Mouse (Mus musculus) intestine, embryonic 15.5 days (tissue): ENCODE results near the gene Tspan14. TPM values are rescaled to one million over a fixed set of nuclear protein-coding genes. Genes with fewer than 3 reads are reported as not detected.

Experiments used
- ATAC-seq: fragments of 200-750 bp; cut with Nextera tagmentation; 2 replicates; pipeline ENCODE4 v1.8.0; 2017; ENCODE audit warnings: moderate TSS enrichment, moderate library complexity
- H3K27ac ChIP-seq: fragments of 300-500 bp; sonication (generic); 2 replicates; pipeline ENCODE4 v1.5.1; 2015; ENCODE audit warnings: mild to moderate bottlenecking, inconsistent platforms
- H3K27me3 ChIP-seq: fragments of 300-500 bp; sonication (generic); replicated peaks from 2 replicates; pipeline ENCODE4 v1.6.1; 2015; ENCODE audit warnings: inconsistent platforms
- H3K36me3 ChIP-seq: fragments of 300-500 bp; sonication (generic); 2 replicates; pipeline ENCODE4 v1.6.1; 2015; ENCODE audit warnings: inconsistent platforms
- H3K4me1 ChIP-seq: fragments of 300-500 bp; sonication (generic); replicated peaks from 2 replicates; pipeline ENCODE4 v1.6.1; 2015; ENCODE audit warnings: inconsistent platforms
- H3K4me2 ChIP-seq: fragments of 300-500 bp; sonication (generic); replicated peaks from 2 replicates; pipeline ENCODE4 v1.6.1; 2015; ENCODE audit warnings: mild to moderate bottlenecking, inconsistent platforms
- H3K4me3 ChIP-seq: fragments of 300-500 bp; sonication (generic); replicated peaks from 2 replicates; pipeline ENCODE4 v1.5.1; 2015; ENCODE audit warnings: inconsistent platforms
- H3K9ac ChIP-seq: fragments of 300-500 bp; sonication (generic); 2 replicates; pipeline ENCODE4 v1.6.1; 2015; ENCODE audit warnings: inconsistent platforms
- H3K9me3 ChIP-seq: fragments of 300-500 bp; sonication (generic); 2 replicates; pipeline ENCODE4 v1.6.1; 2016; ENCODE audit warnings: inconsistent platforms
- WGBS: fragments of 180-500 bp; shearing (Covaris S2); methylation state at CpG from one replicate; pipeline ENCODE4 v1.1.7; 2015; 5-methylcytosine and 5-hydroxymethylcytosine counted together
- polyA plus RNA-seq: library from polyadenylated mRNA; unstranded; fragments of >200 nt; fragmentation: Nextera tagmentation; extraction: Ambion mirVana; gene quantifications from 2 replicates; pipeline ENCODE4 v1.2.1, GENCODE M21; 2015

Gene Tspan14
- polyA plus RNA-seq, result 56.8 and 61.0 TPM in 2 replicates

DNA sequence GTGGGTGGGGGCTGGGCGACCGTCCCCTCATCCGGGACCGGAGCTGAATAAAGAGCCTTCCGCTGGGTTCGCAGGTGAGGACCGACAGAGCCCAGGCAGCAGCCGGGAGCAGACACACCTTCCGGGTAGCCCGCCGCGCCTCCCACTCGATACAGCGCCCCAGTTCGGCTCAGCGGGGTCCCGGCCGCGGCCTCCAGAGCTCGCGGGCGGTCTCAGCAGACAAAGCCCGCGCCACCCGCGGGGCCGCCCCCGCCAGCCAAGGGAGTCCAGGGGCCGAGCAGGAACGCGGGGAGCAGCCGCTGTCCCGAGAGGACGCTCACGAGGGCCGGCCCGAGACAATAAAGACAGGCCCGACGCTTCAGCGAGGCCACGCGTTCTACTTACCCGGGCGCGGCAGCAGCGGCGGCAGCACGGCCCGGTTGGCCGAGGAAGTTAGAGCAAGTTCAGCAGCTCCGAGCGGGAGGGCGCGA lies at the start of gene Tspan14:
Gene Tspan14 (minus strand): TSS at position 416 of the 470 bp plus-strand sequence.
- Histone ChIP-seq H3K9me3 (no peaks in the 10 kb centered on the region), H3K4me2 (peak within 1 kb of the TSS; percentile 63), H3K27me3 (no peaks in the 10 kb centered on the region), H3K27ac (peak within 1 kb of the TSS; percentile 93), H3K36me3 (no peaks in the 10 kb centered on the region), H3K9ac (peak within 1 kb of the TSS; percentile 86), H3K4me3 (peak within 1 kb of the TSS; percentile 76), H3K4me1 (peaks cover 33% of the 10 kb centered on the region)
- WGBS, result under 1% methylated on average over 51 of the region's 54 CpGs
- peak; percentile 68 for ATAC-seq

DNA sequence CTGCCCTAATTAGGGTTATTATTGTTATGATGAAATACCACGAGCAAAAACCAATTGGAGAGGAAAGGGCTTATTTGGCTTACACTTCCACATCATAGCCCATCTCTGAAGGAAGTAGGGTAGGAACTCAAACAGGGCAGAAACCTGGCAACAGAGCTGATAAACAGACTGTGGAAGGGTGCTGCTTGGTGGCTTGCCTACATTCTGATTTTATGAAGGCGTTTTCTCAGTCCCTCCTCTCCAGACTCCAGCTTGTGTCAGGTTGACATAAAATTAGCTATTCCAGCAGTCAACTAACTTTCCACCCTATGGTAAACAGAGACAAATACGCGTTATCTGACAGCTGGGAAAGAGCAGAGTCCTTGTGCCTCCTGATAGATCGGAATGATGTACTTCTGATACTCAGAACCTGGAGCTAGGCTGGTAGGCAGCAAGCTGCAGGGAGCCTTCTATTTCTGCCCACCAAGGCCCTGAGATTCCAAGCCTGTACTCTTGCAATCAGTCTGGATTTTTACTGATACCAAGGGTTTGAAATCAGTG lies 48.2 kb upstream of the Tspan14 start:
- no peak overlapping the region for H3K4me2 ChIP-seq
- H3K27ac ChIP-seq, result no peak overlapping the region
- WGBS, result 59% methylated on average over 5 of the region's 5 CpGs

DNA sequence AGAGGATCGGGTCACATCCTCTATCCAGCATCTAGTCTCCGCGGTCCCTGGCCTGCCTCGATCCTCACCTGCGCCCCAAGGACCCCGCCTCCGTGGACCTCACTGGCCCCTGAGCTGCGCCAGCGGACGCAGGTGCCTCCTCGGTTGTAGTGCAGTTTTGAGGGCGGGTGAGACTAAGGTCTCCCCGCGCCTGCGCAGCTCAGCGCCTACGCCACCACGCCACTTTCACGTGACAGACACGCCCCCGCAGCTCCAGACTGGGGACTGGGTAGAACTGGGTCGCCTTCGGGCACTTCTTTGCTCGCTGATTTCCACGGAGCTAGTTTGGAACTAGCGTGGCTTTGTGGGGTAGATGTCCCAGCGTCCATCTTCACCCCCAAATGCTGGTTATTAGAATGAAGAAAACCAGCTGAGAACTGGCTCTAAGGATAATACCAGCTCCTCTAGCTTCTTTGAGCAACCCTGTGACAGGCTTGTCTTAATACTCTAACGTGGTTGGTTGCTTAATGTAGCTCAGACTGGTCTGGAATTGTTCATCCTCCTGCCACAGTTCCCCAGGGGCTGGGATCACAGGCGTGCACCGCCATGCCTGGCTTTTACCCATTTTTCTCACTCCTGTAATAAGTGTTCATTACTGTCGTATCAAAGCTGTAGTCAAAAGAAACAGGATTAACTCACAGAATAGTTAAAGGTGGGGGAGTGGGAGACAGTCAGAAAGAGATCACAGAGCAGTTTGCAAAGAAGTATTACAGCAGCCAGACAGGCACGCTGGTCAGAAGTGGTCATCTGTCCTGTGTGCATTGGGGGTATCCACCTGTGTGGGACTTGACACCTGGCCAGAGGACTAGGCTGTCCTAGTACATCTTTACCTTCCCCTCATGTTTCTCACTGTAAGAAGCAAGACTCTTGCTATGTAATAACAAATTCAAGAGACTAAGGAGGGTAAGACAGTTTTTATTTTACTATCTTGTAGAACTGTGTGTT lies 47.3 kb upstream of the Tspan14 start, which contains the start of gene Fam213a:
Gene Fam213a (minus strand): TSS at position 159 of the 984 bp plus-strand sequence.
- ATAC-seq, result peak; percentile 98
- Histone ChIP-seq H3K36me3 (no peaks in the 10 kb centered on the region), H3K27me3 (no peaks in the 10 kb centered on the region), H3K4me1 (peaks cover 4% of the 10 kb centered on the region; the same call in 1 of the 2 replicates), H3K9ac (peak within 1 kb of the TSS; percentile 65), H3K9me3 (no peaks in the 10 kb centered on the region), H3K27ac (peak within 1 kb of the TSS; percentile 29; the same call in 1 of the 2 replicates), H3K4me2 (peak within 1 kb of the TSS; percentile 90), H3K4me3 (peak within 1 kb of the TSS; percentile 55)
- WGBS, result 4% methylated on average over 32 of the region's 32 CpGs

More for the DNA sequence above, 48.2 kb upstream of the Tspan14 start:
- H3K4me1 ChIP-seq, result peaks cover 4% of the 10 kb centered on the region; the same call in 1 of the 2 replicates
- no peak overlapping the region for H3K9ac ChIP-seq
- H3K36me3 ChIP-seq, result no peaks in the 10 kb centered on the region
- H3K9me3 ChIP-seq, result no peaks in the 10 kb centered on the region
- no peak for ATAC-seq
- H3K27me3 ChIP-seq, result no peaks in the 10 kb centered on the region
- no peak overlapping the region for H3K4me3 ChIP-seq

DNA sequence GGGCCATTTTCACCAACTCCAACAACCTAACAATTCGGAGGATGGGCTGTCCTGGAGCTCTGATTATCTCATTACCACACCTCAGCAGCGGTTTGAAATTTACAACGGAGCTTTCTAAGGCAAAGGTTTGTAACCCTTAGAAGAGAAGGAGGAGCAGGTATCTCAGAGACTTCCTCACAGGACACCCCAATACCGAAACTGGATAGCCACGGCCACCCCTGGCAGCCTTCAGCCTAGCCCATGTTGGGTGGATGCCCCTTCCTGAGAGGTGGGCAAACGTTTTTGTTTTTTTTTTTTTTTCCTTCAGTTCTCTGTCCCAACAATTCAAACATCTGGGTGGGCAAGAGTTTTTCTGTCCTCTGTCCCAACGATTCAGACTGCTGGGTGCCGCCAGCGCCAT lies 46.5 kb upstream of the Tspan14 start:
- Histone ChIP-seq H3K9me3 (no peaks in the 10 kb centered on the region), H3K27ac (no peak overlapping the region), H3K27me3 (no peaks in the 10 kb centered on the region), H3K4me2 (peak overlapping the region; percentile 90), H3K4me1 (peaks cover 8% of the 10 kb centered on the region), H3K4me3 (peak overlapping the region; percentile 55), H3K9ac (peak overlapping the region; percentile 65), H3K36me3 (no peaks in the 10 kb centered on the region)
- WGBS, result 16% methylated on average over 9 of the region's 9 CpGs
- no peak for ATAC-seq

DNA sequence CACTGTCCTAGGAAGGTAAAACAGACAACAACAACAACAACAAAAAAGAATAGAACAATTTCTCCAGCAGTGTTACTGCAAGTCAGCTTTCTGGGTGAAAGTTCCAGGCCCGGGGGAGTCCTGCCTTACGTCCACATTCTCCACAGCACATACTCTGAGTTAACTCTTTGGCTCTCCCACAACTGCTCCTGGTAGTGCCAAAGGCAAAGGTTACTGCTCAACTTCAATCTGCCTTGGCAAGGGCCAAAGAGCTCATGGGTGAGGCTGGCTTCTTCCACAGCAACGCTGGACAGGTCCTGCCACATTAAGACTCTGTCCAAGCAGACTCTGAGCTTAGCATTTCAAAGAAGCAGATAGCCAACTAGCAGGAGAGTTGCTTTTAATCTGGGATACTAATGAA lies 45.3 kb upstream of the Tspan14 start:
- H3K27ac ChIP-seq, result no peak overlapping the region
- H3K9me3 ChIP-seq, result no peaks in the 10 kb centered on the region
- no peak overlapping the region for H3K4me3 ChIP-seq
- 69% methylated on average over 3 of the region's 3 CpGs for WGBS
- no peak overlapping the region for H3K4me2 ChIP-seq
- ATAC-seq, result no peak
- H3K27me3 ChIP-seq, result no peaks in the 10 kb centered on the region
- peaks cover 18% of the 10 kb centered on the region for H3K4me1 ChIP-seq
- H3K36me3 ChIP-seq, result no peaks in the 10 kb centered on the region
- H3K9ac ChIP-seq, result no peak overlapping the region

DNA sequence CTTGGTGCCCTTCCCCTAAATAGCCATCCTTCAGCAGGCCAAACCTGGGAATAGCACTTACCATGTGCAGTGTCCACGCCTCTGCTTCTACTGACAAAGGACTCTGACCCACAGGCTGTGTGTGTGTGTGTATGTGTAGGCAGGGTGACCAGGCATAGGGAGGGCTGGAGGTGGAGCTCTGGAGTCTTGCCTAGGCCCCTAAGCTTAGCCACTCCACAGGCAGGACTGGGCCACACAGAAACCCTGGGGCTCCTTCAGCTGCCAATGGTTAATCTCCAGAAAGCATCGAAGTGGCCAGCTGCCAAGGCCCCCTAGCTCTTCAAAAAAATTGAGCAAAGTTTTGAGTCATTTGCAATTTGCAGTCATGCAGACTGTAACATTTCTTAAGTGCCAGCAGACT lies 41.5 kb upstream of the Tspan14 start:
- Histone ChIP-seq H3K4me3 (no peak overlapping the region), H3K27me3 (no peaks in the 10 kb centered on the region), H3K36me3 (no peaks in the 10 kb centered on the region), H3K4me1 (peaks cover 34% of the 10 kb centered on the region), H3K27ac (peak overlapping the region; percentile 63), H3K9ac (no peak overlapping the region), H3K4me2 (no peak overlapping the region), H3K9me3 (no peaks in the 10 kb centered on the region)
- ATAC-seq, result peak; percentile 91
- WGBS, result 36% methylated on average over 2 of the region's 2 CpGs

DNA sequence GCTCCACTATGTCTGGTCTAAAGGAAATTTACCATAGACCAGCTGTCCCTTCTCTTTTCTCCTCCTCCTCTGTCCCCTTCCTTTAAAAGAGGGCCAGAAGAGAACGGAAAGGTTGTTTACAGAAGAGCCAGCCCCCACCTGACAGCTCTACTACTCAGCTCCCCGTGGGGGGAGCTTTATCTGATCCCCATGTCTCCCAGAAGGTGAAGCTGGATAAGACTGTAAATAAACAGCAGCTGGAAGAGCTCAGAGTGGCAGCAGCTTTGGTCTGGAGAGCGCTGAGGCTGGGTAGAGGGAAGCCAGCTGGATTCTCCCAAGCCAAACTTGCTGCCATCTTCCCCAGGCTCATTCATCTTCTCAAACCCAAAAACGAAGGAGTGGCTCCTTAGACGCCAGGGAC lies 41.0 kb upstream of the Tspan14 start:
- WGBS, result 18% methylated on average over 5 of the region's 5 CpGs
- Histone ChIP-seq H3K9me3 (no peaks in the 10 kb centered on the region), H3K36me3 (no peaks in the 10 kb centered on the region), H3K4me1 (peaks cover 32% of the 10 kb centered on the region), H3K9ac (no peak overlapping the region), H3K4me2 (no peak overlapping the region), H3K4me3 (no peak overlapping the region), H3K27ac (peak overlapping the region; percentile 63), H3K27me3 (no peaks in the 10 kb centered on the region)
- peak; percentile 68 for ATAC-seq

DNA sequence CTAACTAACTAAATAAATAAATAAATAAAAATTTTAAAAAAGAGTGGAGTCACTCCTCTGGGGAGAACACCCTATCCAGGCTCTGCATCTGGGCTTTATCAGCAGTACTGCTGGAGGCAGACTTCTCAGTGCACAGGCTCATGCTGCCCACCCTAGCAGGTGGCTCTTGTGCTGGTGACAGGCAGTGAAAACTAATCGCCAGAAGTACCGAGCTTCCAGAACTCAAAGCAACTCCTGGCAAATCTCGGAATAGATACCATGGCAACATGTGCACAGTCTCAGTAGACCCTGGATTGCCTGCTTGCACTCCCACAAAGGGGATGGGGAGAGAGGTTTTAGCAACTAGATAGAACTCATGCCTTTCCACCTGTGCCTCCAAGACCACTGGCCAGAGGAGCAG lies 40.3 kb upstream of the Tspan14 start:
- H3K36me3 ChIP-seq, result no peaks in the 10 kb centered on the region
- H3K27me3 ChIP-seq, result no peaks in the 10 kb centered on the region
- peaks cover 32% of the 10 kb centered on the region for H3K4me1 ChIP-seq
- H3K4me2 ChIP-seq, result no peak overlapping the region
- H3K9me3 ChIP-seq, result no peaks in the 10 kb centered on the region
- 36% methylated on average over 3 of the region's 3 CpGs for WGBS
- peak overlapping the region; percentile 22; the same call in 1 of the 2 replicates for H3K27ac ChIP-seq
- ATAC-seq, result no peak
- H3K4me3 ChIP-seq, result no peak overlapping the region
- no peak overlapping the region for H3K9ac ChIP-seq

DNA sequence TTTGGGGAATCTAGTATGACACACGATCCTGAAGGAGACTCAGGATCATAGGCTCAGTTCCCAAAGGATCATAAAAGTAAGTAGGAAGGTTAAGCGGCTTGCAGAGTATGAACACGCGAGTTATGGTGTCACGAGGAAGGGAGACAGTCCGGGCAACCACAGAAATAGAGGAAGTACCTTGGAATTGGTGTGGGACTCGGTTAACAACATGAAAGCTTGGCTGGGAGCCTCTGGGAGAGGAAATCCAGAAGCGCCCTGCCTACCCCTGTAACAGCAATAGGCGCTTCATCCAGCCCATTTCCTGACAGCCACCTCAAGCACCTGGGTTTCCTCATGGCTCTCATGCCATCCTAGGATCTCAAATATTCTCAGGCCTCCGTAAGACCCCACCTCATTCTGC lies 39.7 kb upstream of the Tspan14 start:
- 80% methylated on average over 10 of the region's 10 CpGs for WGBS
- no peak for ATAC-seq
- no peak overlapping the region for H3K4me2 ChIP-seq
- no peaks in the 10 kb centered on the region for H3K9me3 ChIP-seq
- H3K4me1 ChIP-seq, result peaks cover 32% of the 10 kb centered on the region
- H3K9ac ChIP-seq, result no peak overlapping the region
- H3K36me3 ChIP-seq, result no peaks in the 10 kb centered on the region
- no peak overlapping the region for H3K27ac ChIP-seq
- H3K4me3 ChIP-seq, result no peak overlapping the region
- H3K27me3 ChIP-seq, result no peaks in the 10 kb centered on the region

DNA sequence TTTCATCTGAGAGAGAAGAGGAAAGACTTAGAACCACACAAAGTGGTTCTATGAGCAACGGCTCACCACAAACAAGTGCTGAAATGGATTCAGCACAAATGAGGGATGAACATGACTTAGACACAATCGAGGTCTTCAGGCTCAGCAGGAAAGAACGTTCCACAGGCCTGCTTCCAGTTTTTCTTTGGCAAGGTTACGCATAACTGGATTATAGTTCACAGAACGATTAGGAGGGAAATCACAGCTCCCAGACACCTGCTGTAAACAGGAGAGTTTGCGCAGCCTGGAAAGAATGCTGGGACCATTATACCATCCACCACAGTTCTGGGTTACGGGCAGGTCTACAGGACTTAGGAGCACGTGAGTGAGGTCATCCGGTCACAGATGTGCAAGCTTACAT lies 39.1 kb upstream of the Tspan14 start:
- Histone ChIP-seq H3K4me3 (no peak overlapping the region), H3K27ac (no peak overlapping the region), H3K4me1 (peaks cover 32% of the 10 kb centered on the region), H3K36me3 (no peaks in the 10 kb centered on the region), H3K9ac (no peak overlapping the region), H3K9me3 (no peaks in the 10 kb centered on the region), H3K4me2 (no peak overlapping the region), H3K27me3 (no peaks in the 10 kb centered on the region)
- no peak for ATAC-seq
- WGBS, result 81% methylated on average over 9 of the region's 9 CpGs

DNA sequence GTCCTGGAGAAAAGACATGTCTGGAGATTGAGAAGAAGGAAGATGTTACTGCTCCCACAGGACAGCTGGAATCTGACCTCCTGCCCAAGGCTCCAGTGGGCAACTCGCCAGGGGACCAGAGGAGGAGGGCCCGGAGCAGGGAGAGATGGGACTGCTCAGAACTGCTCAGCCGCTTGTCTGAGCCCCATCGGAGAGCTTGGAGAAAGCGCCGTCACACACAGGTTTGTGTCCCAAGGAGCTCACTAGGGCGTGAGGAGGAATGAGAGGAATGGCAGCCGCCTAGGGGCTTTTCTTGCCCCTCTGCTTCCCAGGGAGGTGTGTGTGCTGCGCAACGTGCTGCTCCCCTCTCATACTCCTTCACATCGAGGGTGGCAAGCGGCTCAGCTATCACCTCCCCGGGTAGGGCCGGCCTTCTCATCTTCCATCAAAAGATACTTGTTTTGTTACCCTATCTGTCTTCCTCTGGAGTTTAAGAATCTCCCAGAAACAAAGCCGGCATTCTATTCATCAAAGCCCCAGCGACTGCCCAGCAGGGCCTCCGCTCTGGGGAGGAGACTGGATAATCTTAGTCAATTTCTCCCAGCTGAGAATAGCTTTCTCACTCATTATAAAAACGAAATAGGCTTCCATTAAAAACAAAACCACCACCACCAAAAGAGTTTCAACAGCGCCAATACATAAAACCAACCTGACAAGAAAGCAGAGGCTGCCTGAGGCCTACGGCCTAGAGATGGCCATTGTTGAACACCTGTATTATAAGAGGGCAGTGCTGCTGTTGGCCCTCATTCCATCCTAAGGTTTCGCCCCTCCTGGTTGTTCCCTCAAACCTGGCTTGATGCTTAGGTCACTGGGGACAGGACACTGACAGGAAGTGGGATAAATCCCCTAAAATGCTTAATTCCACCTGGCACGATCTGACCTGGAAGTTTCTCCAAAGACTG lies 37.9 kb upstream of the Tspan14 start:
- H3K9me3 ChIP-seq, result no peaks in the 10 kb centered on the region
- WGBS, result 35% methylated on average over 22 of the region's 22 CpGs
- ATAC-seq, result no peak
- H3K4me2 ChIP-seq, result peak overlapping the region; percentile 25
- peaks cover 32% of the 10 kb centered on the region for H3K4me1 ChIP-seq
- no peaks in the 10 kb centered on the region for H3K27me3 ChIP-seq
- H3K9ac ChIP-seq, result 0 out of 2 replicates have a peak overlapping the region, but pooled peaks have one; percentile 30
- H3K27ac ChIP-seq, result no peak overlapping the region
- no peak overlapping the region for H3K4me3 ChIP-seq
- H3K36me3 ChIP-seq, result no peaks in the 10 kb centered on the region
